Mouse (Mus musculus) 3T3-L1 (cell line): ENCODE measurements at regions not wholly inside any gene's neighbourhood (a gene's known extent, or its start where the extent isn't known, plus 50 kb on each side); places are given as distances from the start of the nearest gene placed in this dataset.

Experiments used
- DNase-seq: peaks from one replicate; pipeline ENCODE4 v3.0.0-alpha.2; 2015; ENCODE audit warnings: low read depth, low spot score

DNA sequence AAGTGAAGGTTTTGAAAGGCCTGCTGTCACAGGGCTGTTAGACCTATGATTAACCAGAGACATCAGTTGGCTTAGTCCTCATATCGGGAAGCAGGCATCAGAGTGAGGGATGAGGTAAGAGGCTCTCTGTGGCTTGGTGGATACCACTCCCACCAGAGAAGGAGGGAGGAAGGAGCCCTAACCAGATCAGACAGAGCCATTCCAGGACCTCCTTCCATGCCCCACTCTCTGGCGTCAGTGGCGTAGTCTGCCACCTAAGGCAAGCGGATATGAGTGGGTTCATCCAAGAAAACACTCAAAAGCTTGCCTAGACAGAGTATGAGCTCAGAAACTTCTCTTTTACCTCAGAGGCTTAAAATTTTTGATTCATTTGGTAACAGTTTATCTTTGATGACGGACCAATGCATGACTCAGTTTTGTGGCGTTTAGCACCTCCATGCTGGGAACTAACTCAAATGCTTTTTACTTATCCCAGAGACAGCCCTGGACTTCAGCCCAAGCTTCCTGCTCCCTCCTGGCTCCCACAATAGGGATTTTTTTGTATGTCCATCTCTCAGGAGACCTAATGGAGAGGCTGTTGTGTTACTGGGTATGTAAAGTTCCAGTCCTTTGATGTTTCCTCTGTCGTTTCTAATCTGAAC, 367.5 kb upstream of the Rasgrp1 start:
- DNase-seq: peak; percentile 82

- DNase-seq: no peak
These were observed 381.3 kb upstream of the Rasgrp1 start for GRCm38 (mm10) chr2:117724066-117724465.

GRCm38 (mm10) chr2:117731253-117731652, 380.4 kb upstream of the Thbs1 start:
- peak; percentile 94 for DNase-seq

DNA sequence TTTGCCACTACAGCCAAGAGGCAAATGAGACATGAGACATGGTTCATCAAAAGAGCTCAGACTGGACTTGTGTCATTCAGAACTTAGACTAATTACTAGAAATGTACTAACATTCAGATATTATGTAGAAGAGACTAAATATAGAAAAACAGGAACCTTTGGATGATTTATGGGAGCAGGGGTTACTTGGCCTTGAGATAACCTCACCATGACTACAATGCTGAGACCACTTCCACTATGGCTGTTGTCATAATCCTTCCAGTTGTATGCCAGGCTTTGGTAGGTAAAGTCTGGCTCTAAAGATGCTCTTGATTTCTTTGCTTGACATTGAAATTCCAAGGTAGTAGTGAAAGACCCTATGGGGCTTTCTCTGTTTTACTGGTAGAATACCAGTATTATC, 369.3 kb upstream of the Thbs1 start:
- no peak for DNase-seq

DNA sequence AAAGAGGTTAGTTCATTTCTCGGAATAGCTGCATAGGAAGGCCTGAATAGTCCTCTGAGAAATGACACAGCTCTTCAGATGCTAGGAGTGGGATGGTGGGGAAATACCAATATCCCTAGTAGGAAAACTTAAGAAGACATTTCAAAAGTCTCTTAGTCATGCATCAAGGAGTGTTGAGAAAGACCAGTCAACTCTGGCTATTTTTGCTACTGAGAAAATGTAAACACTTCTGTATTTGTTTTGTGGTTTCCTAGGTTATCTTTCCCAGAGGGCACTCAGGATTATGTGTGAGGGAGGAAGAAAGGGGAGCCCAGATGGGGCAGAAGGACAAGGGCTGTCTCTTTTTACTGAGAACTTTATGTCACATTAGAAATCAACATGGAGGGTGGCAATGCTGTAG, 367.8 kb upstream of the Thbs1 start:
- DNase-seq: peak; percentile 84

- DNase-seq: peak; percentile 68
These were observed 365.9 kb upstream of the Thbs1 start for GRCm38 (mm10) chr2:117745767-117746166.

DNA sequence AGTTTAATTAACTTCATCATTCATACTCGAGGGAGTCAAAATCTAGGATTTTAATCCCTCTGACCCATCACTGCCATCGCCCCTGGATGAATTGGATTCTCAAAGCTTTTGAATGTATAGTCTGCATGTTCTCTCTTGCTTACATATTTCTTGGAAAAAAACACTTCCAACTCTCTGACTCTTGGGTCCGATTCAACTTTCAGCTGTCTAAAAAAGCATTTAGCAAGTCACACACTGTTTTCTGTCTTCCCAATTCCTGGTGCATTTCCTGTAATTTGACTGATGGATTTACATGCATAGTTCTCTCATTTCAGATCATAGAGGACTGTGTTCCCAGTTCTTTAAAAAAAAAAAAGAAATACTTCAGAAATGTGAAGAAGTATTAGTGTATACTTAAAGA, 364.5 kb upstream of the Thbs1 start:
- no peak for DNase-seq

DNA sequence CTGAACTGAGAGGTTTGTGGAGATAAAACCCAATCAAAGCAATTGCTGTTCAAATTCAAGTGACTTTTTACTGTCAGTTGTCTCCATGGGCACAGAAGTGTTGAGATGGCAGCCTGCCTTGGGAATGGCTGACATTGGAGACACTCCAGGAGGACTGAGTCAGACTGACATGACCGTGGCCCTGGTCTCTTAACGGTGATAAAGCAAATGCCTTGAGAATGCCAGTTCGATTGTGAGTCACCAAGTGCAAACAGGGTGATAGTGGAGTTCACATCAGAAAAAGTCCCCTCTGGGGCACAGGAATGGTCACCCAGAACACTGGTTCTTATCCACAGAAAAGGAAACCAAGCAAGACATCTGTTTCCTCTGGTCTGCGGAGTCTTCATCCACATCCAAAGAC, 362.8 kb upstream of the Thbs1 start:
- DNase-seq: peak; percentile 93

DNA sequence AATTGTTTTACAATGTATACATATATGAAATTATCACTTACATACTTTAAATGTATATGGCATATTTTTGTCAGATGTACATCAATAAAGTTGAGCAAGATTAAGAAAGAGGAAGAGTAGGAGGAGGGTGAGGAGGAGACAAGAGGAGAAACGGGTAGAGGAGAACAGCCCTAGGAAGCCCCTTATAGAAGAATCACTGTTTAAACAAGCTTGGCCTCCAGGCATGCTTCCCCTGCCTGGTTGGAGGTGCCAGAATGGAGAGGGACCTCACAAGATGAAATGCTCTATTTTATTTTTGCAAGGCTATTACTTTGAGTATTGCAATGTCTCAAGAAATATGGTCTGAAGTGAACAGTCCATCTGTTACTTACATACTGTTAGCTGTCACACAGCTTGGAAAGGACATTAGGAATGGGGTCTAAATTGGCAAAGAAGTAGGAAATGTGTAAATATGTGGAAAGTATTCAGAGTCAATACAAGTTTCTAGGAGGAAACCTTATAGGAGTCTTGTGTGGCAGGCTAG, 352.1 kb upstream of the Thbs1 start:
- no peak for DNase-seq

- no peak for DNase-seq
These were observed 348.0 kb upstream of the Thbs1 start for GRCm38 (mm10) chr2:117763631-117764030.

GRCm38 (mm10) chr2:117765572-117765971, 346.1 kb upstream of the Thbs1 start:
- DNase-seq: no peak

DNA sequence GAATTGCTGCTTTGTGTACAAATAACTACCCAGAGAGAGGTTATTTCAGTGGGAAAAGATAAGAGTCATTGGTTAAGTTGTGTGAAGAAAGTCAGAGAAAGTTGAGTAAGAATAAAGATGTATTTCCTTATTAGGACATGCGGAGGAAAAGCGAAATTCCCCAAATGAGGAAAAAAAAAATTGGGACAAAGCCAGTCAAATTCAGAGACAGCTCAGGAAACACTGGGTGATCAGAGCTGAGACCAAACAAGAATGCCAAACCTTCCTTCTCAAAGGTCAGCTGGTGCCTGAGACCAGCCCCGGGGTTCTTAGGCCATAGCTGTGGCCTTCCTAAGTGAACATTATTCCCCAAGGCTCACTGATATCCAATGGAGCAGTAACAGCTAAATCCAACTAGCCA, 345.2 kb upstream of the Thbs1 start:
- DNase-seq: no peak

GRCm38 (mm10) chr2:117769402-117770114, 342.1 kb upstream of the Thbs1 start:
- no peak for DNase-seq

- no peak for DNase-seq
These were observed 341.6 kb upstream of the Thbs1 start for GRCm38 (mm10) chr2:117770115-117770485.

- DNase-seq: peak; percentile 73
These were observed 331.4 kb upstream of the Thbs1 start for GRCm38 (mm10) chr2:117780287-117780686.

GRCm38 (mm10) chr2:117780816-117781215, 330.9 kb upstream of the Thbs1 start:
- DNase-seq: no peak

DNA sequence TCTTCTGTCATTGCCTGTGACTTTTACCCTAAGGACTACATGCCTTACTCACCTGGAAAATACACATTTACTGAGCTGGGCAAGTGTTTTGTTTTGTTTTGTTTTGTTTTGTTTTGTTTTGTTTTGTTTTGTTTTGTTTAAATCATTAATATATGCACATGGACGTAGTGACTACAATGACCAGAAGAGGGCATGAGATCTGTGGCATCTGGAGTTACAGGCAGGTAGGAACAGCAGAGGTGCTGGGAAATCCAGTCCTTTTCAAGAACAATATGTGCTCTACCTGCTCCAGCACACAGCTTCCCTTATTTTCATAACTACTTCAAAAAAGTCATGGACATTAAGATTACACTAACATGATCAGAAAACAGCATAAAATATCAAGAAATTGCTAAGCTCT, 324.4 kb upstream of the Thbs1 start:
- DNase-seq: peak; percentile 56

DNA sequence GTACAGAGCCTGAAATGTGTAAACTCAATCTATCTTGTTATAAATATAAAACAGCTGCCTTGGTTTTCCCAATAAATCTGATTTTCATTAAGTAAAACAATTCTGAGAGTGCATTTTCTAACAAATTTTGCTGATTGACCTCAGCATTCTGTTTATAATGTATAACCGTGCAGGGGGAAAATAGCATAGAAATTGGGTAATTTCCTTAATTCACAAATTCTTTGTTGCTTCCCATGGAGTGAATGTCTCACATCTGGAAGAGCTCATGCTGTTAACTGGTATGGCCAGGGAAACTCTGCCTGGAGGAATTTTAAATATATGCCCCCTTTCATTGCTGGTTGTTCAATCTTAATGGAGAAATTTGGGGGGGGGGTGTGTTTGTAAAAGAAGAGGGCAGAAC, 317.4 kb upstream of the Thbs1 start:
- DNase-seq: no peak

DNA sequence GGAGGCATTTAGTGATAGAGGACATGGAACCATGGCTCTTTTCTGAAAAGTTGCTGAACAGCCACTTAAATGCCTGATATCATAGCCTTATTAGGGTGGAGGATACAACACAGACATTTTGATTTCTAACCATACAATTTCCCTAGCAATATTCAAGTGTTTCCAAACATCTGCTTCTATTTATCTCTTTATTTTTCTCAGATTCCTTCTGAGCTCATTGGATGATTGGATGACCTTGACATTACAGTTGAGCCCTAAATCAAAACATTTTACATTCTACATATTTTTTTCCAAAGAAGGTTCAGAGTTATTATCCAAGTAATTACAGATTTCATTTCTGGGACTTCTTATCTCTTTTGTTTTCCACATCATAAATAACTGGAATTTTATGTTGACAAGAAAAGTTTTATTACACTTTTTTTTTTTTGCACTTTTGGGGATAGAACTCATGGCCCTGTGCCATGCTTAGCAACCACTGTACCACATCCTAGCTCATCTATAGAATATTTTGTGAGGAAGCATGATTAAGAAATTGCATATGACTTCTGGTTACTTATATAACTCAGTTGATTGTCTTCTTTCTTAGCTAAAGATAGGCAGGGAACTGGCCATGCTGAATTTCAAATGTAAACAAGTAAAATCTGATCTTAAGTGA, 309.6 kb upstream of the Thbs1 start:
- DNase-seq: peak; percentile 77

DNA sequence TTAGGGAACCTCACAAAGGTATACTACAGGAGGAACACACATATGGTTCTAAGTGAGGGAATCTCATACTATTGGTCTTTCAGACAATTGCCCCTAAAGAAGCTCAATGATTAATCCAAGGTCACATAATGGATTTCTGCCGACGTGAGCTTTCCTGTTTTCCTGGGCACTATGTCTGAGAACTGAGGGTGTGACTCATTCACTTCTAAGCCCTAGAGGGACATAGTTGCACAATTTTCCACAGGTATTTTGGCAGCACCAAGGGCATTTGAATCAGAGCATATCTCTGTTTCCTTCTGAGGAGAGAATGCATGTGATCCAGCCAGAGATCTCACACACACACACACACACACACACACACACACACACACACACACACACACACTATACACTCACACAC, 309.0 kb upstream of the Thbs1 start:
- DNase-seq: peak; percentile 97

- DNase-seq: peak; percentile 95
These were observed 307.0 kb upstream of the Thbs1 start for GRCm38 (mm10) chr2:117804686-117805085.

DNA sequence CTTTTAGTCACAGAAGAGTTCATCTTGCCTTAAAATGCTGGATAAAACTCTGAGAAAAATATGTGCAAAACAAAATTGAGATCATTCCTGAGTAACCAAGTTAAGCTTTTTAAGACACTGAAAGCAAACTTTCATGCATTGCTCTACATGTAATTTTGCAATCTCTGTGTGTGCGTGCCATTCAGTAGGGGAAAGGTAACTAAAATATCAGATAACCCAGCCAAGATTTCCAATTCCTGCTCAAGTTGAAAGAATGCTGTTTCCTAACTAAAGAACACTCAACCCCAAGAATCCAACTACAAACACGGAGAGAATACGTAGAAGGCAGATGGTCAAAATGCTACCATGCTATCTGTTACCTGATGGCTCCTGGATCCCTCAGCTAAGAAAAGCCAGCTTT, 304.6 kb upstream of the Thbs1 start:
- DNase-seq: no peak

DNA sequence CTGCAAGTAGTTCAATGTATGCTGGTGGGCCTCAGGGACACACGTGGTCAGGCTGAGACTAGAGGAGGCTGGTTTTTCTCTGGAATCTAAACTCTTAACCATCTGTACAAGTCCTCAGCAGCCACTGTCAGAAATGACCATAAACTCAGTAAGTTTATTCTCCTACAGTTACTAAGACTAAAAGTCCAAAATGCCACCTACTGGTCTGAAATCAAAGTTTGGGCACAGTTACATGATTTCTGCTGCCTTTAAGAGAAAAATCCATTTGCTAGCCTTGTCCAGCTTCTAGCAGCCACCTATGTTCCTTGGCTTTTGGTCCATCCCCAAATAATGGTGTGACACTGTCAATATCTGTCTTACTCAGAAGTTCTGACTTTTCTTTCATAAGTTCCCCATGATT, 300.2 kb upstream of the Thbs1 start:
- DNase-seq: peak; percentile 70
